Mouse (Mus musculus): ENCODE results near the gene Plk5. TPM values are rescaled to one million over a fixed set of nuclear protein-coding genes. Genes with fewer than 3 reads are reported as not detected.

The Plk5 gene
- polyA plus RNA-seq, 1 experiment from 2014 or later = 0.48 TPM

- no peak for DNase-seq (ENCODE audit: low spot score)
- WGBS = 17% methylated on average over 17 of the region's 17 CpGs
- Histone ChIP-seq H3K9me3 (replicated peaks) (no peaks in the 10 kb centered on the region), H3K4me1 (peaks cover 49% of the 10 kb centered on the region), H3K27me3 (ENCODE audit: low read depth, poor library complexity, severe bottlenecking) (no peaks in the 10 kb centered on the region), H3K36me3 (peaks cover 75% of the 10 kb centered on the region), H3K4me3 (peak overlapping the region; percentile 88), H3K27ac (peak overlapping the region; percentile 100)
These were observed 43.9 kb downstream of the Plk5 start for GRCm38 (mm10) chr10:80399973-80400703.

GRCm38 (mm10) chr10:80400704-80401161 lies 44.5 kb downstream of the Plk5 start:
- Histone ChIP-seq H3K4me1 (peaks cover 55% of the 10 kb centered on the region), H3K27ac (peak overlapping the region; percentile 100), H3K4me3 (peak overlapping the region; percentile 88), H3K36me3 (peaks cover 69% of the 10 kb centered on the region), H3K9me3 (replicated peaks) (no peaks in the 10 kb centered on the region), H3K27me3 (ENCODE audit: low read depth, poor library complexity, severe bottlenecking) (no peaks in the 10 kb centered on the region)
- no peak for DNase-seq (ENCODE audit: low spot score)
- WGBS = 87% methylated on average over 4 of the region's 4 CpGs

DNA sequence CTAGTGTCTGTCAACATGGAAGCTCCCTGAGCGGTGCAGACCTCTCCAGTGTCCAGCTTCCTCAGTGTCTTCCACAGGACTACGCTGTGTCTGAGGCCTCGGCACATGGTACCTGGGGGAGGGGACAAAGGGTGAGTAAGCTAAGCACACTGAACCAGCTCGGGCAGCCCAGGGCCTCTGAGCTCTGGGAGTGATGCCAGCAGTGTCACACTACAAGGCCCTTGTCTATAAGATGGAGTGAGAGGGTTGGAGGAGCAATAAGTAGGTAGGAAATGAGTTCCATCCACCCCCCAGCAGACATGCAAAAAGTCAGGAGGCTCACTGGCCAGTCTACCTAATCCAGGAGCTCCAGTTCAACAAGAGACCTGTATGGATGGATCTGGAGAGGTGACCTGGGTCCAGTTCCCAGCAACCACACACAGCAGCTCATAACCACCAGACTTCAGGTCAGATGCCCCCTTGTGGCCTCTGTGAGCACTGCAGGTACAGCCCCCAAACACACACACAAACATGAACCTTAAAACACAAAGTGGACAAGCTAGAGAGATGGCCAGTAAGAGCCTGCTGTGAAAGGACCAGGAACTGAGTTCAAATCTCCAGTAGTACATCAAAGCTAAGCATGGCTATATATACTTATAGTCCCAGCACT lies 46.9 kb downstream of the Plk5 start:
- WGBS = 95% methylated on average over 4 of the region's 4 CpGs
- peaks cover 47% of the 10 kb centered on the region for H3K36me3 ChIP-seq
- H3K27me3 ChIP-seq (ENCODE audit: low read depth, poor library complexity, severe bottlenecking) = no peaks in the 10 kb centered on the region
- DNase-seq (ENCODE audit: low spot score) = no peak
- H3K4me3 ChIP-seq = no peak overlapping the region
- no peaks in the 10 kb centered on the region for H3K9me3 ChIP-seq (replicated peaks)
- no peak overlapping the region for H3K27ac ChIP-seq
- peaks cover 51% of the 10 kb centered on the region for H3K4me1 ChIP-seq

DNA sequence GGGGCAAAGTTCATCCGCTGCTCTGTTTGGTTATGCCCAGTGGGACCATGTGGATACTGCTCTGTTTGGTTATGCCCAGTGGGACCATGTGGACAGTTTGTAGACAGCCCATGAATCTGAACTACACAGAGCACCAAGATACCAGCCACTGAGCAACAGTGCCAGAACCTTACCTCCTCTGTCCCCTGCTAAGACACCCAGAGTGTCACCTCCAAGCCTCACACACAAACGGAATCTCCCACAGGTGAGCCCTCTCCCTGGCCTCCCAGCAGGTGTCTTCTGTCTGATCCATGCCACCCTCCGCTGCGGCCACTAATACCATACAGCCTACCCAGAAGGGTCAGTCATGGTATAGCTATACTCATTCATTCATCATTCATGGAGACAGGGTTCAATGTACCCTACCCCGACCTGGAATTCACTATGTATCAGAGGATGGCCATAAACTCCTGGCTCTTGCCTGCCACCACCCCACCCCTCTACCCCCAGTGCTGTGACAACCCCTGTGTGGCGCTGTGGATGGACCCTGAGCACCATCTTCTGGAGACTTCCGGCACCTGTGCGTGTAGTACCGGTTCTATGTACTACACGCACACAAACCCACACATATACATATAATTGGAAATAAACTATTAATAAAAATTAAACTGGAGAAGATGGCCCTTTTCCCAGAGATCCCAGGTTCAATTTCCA lies 49.4 kb downstream of the Plk5 start:
- 57% methylated on average over 10 of the region's 10 CpGs for WGBS
- H3K4me3 ChIP-seq = peak overlapping the region; percentile 85
- DNase-seq (ENCODE audit: low spot score) = no peak
- H3K27me3 ChIP-seq (ENCODE audit: low read depth, poor library complexity, severe bottlenecking) = no peaks in the 10 kb centered on the region
- H3K9me3 ChIP-seq (replicated peaks) = no peaks in the 10 kb centered on the region
- peaks cover 66% of the 10 kb centered on the region for H3K36me3 ChIP-seq
- peaks cover 30% of the 10 kb centered on the region for H3K4me1 ChIP-seq
- peak overlapping the region; percentile 73; the same call in 1 of the 2 replicates for H3K27ac ChIP-seq

DNA sequence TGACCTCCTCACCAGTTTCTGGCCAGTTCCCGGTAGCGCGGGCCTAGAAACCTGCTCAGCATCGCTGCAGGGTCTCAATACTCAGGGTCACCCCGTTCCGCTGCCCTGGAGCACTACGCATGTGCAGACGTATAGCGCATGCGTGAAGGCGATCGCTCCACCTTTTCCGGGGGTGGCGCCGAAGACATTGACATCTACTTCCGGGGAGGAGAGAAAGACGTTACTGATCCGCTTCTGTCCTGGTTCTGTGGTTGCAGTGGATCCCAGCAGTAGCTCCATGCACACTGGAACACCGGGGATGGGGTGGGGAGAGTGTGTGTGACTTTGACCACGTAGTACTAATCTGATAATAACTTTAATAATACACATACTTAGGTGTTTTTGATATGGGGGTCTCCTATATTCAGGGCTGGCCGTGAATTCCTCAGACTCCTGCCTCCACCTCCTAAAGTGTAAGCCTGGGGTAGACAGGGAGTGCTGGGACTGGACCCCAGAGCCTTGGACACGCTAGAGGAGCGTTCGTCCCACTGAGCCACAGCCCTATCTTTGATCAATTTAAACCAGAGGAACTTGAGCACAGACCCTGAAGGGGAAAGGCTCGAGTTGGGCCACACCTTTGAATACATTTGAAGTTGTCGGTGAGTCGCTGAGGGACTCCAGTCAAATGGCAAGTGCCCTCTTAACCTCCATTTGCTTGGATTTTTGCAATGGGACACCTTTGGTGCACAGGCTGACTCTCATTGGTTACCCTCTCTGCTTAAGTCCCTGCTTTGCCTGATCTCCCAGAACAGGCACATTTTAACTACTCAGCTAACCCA lies 50.6 kb downstream of the Plk5 start, which contains the start of gene Uqcr11:
Gene Uqcr11 (minus strand): TSS at position 147 of the 818 bp plus-strand sequence.
- H3K27me3 ChIP-seq (ENCODE audit: low read depth, poor library complexity, severe bottlenecking) = no peaks in the 10 kb centered on the region
- 2% methylated on average over 27 of the region's 27 CpGs for WGBS
- H3K27ac ChIP-seq = peak within 1 kb of the TSS; percentile 73
- peaks cover 66% of the 10 kb centered on the region for H3K36me3 ChIP-seq
- peak; percentile 92 for DNase-seq (ENCODE audit: low spot score)
- no peaks in the 10 kb centered on the region for H3K9me3 ChIP-seq (replicated peaks)
- H3K4me3 ChIP-seq = peak within 1 kb of the TSS; percentile 85
- peaks cover 24% of the 10 kb centered on the region for H3K4me1 ChIP-seq

DNA sequence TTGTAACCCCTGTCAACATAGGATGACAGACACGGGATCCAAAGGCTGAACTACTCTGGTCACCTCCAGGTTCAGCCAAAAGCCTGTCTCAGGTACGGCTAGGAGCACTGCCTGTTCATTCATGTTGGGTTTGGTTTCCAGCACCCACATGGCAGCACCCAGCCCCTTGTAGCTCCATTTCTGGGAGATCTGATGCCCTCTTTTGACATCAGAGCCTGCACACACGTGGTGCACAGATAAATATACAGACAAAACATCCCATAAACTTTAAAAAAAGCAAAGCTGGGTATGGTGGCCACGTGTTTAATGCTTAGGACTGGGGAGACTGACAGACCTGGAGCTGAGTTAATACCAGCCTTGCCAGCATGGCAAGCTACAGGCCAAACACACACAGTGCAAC lies 51.7 kb downstream of the Plk5 start:
- Histone ChIP-seq H3K9me3 (replicated peaks) (no peaks in the 10 kb centered on the region), H3K27ac (0 out of 2 replicates have a peak overlapping the region, but pooled peaks have one; percentile 73), H3K4me3 (peak overlapping the region; percentile 85; the same call in 1 of the 2 replicates), H3K27me3 (ENCODE audit: low read depth, poor library complexity, severe bottlenecking) (no peaks in the 10 kb centered on the region), H3K4me1 (peaks cover 24% of the 10 kb centered on the region), H3K36me3 (peaks cover 66% of the 10 kb centered on the region)
- no peak for DNase-seq (ENCODE audit: low spot score)
- WGBS = 52% methylated on average over 4 of the region's 4 CpGs

DNA sequence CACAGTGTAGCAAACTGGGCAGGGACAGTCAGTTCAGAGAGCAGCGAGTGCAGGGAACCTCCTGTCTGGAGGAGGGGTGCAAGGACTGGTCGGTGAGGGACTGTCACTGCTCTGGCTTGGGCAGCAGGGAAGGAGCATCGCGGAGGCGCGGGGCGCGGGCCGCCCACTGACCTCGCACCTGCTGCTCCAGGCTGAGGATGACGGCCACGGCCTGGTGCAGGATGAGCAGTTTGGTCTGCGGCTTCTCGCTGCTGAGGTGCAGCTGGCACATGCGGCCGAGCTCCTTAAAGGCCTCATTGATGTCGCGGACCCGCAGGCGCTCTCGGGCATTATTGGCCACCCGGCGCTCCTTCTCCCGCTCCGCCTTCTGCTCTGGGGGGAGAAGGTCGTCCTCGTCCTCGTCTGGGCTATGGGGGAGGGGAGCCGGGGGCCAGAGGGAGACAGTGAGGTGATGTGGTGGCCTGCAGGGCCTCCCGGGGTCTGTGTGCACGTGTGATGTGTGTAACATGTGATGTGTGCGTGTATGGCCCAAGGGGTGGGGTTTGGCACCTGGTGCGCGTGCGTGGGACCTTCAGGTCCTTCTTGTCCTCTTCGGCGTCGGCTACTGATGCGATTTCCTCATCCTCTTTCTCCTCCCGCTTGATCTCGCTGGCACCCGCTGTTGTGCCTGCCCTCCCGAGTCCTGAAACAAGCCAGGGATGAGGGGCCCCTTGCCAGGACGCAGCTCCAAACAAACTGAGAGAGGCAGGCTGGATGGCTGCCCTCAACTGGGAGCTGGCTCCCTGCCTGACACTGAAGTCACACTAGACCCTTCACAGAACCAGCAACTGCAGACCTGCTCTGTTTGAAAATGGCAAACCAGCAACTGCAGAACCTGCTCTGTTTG lies 56.6 kb downstream of the Plk5 start:
- 92% methylated on average over 44 of the region's 44 CpGs for WGBS

More for the DNA sequence above, 56.6 kb downstream of the Plk5 start:
- no peaks in the 10 kb centered on the region for H3K9me3 ChIP-seq (replicated peaks)
- no peak overlapping the region for H3K27ac ChIP-seq
- DNase-seq (ENCODE audit: low spot score) = no peak
- H3K27me3 ChIP-seq (ENCODE audit: low read depth, poor library complexity, severe bottlenecking) = no peaks in the 10 kb centered on the region
- H3K36me3 ChIP-seq = peaks cover 95% of the 10 kb centered on the region
- no peak overlapping the region for H3K4me3 ChIP-seq
- H3K4me1 ChIP-seq = peaks cover 2% of the 10 kb centered on the region

Small RNA genes lying within 50 kb of the gene (microRNA-seq; reads per million reads assigned to microRNA genes)
- gene Gm22721 = not detected

Other genes starting within 250 kb of the Plk5 start
- gene Stk11, start 240.7 kb upstream of the Plk5 start, polyA plus RNA-seq (2016; fragmentation: Nextera tagmentation; extraction: Ambion mirVana) = 16.1 and 17.0 TPM in 2 replicates
- gene Atp5d, start 217.8 kb upstream of the Plk5 start, polyA plus RNA-seq (2016; fragmentation: Nextera tagmentation; extraction: Ambion mirVana) = 487 and 503 TPM in 2 replicates
- gene Cbarp, start 215.6 kb upstream of the Plk5 start, polyA plus RNA-seq (2016; fragmentation: Nextera tagmentation; extraction: Ambion mirVana) = 3.3 and 4.7 TPM in 2 replicates
- gene Midn, start 208.2 kb upstream of the Plk5 start, polyA plus RNA-seq (2016; fragmentation: Nextera tagmentation; extraction: Ambion mirVana) = 26.2 and 27.1 TPM in 2 replicates
- gene Cirbp, start 190.5 kb upstream of the Plk5 start, polyA plus RNA-seq (2016; fragmentation: Nextera tagmentation; extraction: Ambion mirVana) = 90.7 and 129 TPM in 2 replicates
- gene 1600002K03Rik, start 183.5 kb upstream of the Plk5 start, polyA plus RNA-seq (2016; fragmentation: Nextera tagmentation; extraction: Ambion mirVana) = 8.7 and 13.1 TPM in 2 replicates
- gene Efna2, start 177.0 kb upstream of the Plk5 start, polyA plus RNA-seq (2016; fragmentation: Nextera tagmentation; extraction: Ambion mirVana) = 63.1 and 66.8 TPM in 2 replicates
- 122 and 128 TPM in 2 replicates for gene Mum1, start 130.0 kb upstream of the Plk5 start, polyA plus RNA-seq (2016; fragmentation: Nextera tagmentation; extraction: Ambion mirVana)
- 311 and 345 TPM in 2 replicates for gene Ndufs7, start 107.3 kb upstream of the Plk5 start, polyA plus RNA-seq (2016; fragmentation: Nextera tagmentation; extraction: Ambion mirVana)
- 14.4 and 18.4 TPM in 2 replicates for gene Gamt, start 95.4 kb upstream of the Plk5 start, polyA plus RNA-seq (2016; fragmentation: Nextera tagmentation; extraction: Ambion mirVana)
- gene Dazap1, start 95.0 kb upstream of the Plk5 start, polyA plus RNA-seq (2016; fragmentation: Nextera tagmentation; extraction: Ambion mirVana) = 61.2 and 66.2 TPM in 2 replicates
- 1,092 and 1,255 TPM in 2 replicates for gene Rps15, start 64.0 kb upstream of the Plk5 start, polyA plus RNA-seq (2016; fragmentation: Nextera tagmentation; extraction: Ambion mirVana)
- 0.90 and 2.9 TPM in 2 replicates for gene Apc2, start 60.5 kb upstream of the Plk5 start, polyA plus RNA-seq (2016; fragmentation: Nextera tagmentation; extraction: Ambion mirVana)
- 58.2 and 60.9 TPM in 2 replicates for gene 2310011J03Rik, start 35.9 kb upstream of the Plk5 start, polyA plus RNA-seq (2016; fragmentation: Nextera tagmentation; extraction: Ambion mirVana)
- gene Pcsk4, start 27.0 kb upstream of the Plk5 start, polyA plus RNA-seq (2016; fragmentation: Nextera tagmentation; extraction: Ambion mirVana) = 6.1 and 6.3 TPM in 2 replicates
- 5.4 and 6.6 TPM in 2 replicates for gene Reep6, start 26.5 kb upstream of the Plk5 start, polyA plus RNA-seq (2016; fragmentation: Nextera tagmentation; extraction: Ambion mirVana)
- gene Adamtsl5, start 8.0 kb upstream of the Plk5 start, polyA plus RNA-seq (2016; fragmentation: Nextera tagmentation; extraction: Ambion mirVana) = 0.39 and 0.48 TPM in 2 replicates
- gene Mex3d, start 31.2 kb downstream of the Plk5 start, polyA plus RNA-seq (2016; fragmentation: Nextera tagmentation; extraction: Ambion mirVana) = 7.2 and 7.5 TPM in 2 replicates
- gene Mbd3, start 43.1 kb downstream of the Plk5 start, polyA plus RNA-seq (2016; fragmentation: Nextera tagmentation; extraction: Ambion mirVana) = 453 and 469 TPM in 2 replicates
- 651 and 677 TPM in 2 replicates for gene Uqcr11, start 50.4 kb downstream of the Plk5 start, polyA plus RNA-seq (2016; fragmentation: Nextera tagmentation; extraction: Ambion mirVana)
- gene Tcf3, start 77.2 kb downstream of the Plk5 start, polyA plus RNA-seq (2016; fragmentation: Nextera tagmentation; extraction: Ambion mirVana) = 260 and 283 TPM in 2 replicates
- not detected in 2 replicates for gene Onecut3, start 138.4 kb downstream of the Plk5 start, polyA plus RNA-seq (2016; fragmentation: Nextera tagmentation; extraction: Ambion mirVana)
- gene Atp8b3, start 182.7 kb downstream of the Plk5 start, polyA plus RNA-seq (2016; fragmentation: Nextera tagmentation; extraction: Ambion mirVana) = 0.26 and 0.53 TPM in 2 replicates
- gene Rexo1, start 205.1 kb downstream of the Plk5 start, polyA plus RNA-seq (2016; fragmentation: Nextera tagmentation; extraction: Ambion mirVana) = 40.8 and 42.6 TPM in 2 replicates
- gene Klf16, start 220.9 kb downstream of the Plk5 start, polyA plus RNA-seq (2016; fragmentation: Nextera tagmentation; extraction: Ambion mirVana) = 8.7 and 11.3 TPM in 2 replicates
- 104 and 108 TPM in 2 replicates for gene Abhd17a, start 233.9 kb downstream of the Plk5 start, polyA plus RNA-seq (2016; fragmentation: Nextera tagmentation; extraction: Ambion mirVana)
- 87.8 and 92.2 TPM in 2 replicates for gene Scamp4, start 246.4 kb downstream of the Plk5 start, polyA plus RNA-seq (2016; fragmentation: Nextera tagmentation; extraction: Ambion mirVana)
- 11.1 and 13.4 TPM in 2 replicates for gene Adat3, start 246.4 kb downstream of the Plk5 start, polyA plus RNA-seq (2016; fragmentation: Nextera tagmentation; extraction: Ambion mirVana)
- gene Gm49322, start 249.6 kb downstream of the Plk5 start, polyA plus RNA-seq (2016; fragmentation: Nextera tagmentation; extraction: Ambion mirVana) = 5.1 and 5.2 TPM in 2 replicates

Measured in limb, embryonic 10.5 days (tissue).